10 mouse cellular contexts compared by ENCODE assay signal in the genomic region with DNA sequence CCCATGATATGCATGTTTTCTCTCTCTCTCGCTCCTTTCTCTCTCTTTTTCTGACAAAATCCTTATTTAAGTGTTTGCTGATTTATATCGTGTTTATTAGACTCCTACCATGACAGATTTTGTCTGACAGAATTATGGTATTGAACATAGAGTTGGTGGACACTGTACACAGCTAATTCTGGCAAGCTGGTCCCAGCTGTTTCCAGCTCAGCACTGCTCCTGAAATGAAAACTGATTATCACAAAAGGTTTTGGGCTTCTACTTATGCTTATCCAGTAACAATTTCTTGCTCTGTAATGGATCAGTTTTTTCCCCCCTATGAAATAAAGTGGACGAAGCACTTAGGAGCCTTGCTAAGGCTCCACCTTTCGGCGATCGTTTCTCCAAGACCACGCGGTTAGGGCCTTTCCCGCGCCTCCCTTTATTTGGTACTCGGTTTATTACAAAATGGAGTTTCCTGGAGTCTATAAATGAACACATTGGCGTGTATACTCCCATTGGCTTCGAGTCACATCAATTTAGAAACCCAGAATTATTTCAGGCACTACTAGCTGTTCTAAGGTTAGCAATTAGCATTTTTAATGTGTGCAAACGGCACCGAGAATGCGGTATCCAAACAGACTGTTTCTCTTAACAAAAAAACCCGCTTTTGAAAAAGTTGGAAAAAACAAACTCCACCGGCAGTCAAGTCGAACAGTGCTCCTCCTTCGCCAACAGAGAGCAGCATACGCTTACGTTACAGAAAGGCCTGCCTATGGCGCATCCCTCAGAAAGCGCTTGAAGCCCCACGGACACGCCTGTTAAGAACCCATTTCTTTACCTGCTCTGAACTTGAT.
DNase-seq lines count a peak whose midpoint lies in the region; ATAC-seq lines count a peak whose summit lies in the region.
"Had no signal": no experiment of that assay in that cellular context is flagged by ENCODE, and none has a peak within 500 bp of the region (broad histone marks: within the 10 kb centered on the region; RNA-seq: fewer than 3 reads in every experiment).

No protein-coding gene starts in this region.

- H3K27me3 ChIP-seq in liver, embryonic 11.5 days (replicated peaks; ENCODE audit: control insufficient read depth, insufficient read depth, low read length): no peaks in the 10 kb centered on the region
- H3K27me3 ChIP-seq in neural tube, embryonic 14.5 days (ENCODE audit: control insufficient read depth, insufficient read depth, low read length): no peaks in the 10 kb centered on the region

- H3K9me3 ChIP-seq in liver, embryonic 11.5 days (ENCODE audit: control insufficient read depth, low read length): no peaks in the 10 kb centered on the region
- H3K9me3 ChIP-seq in neural tube, embryonic 14.5 days (ENCODE audit: control insufficient read depth, low read length): no peaks in the 10 kb centered on the region

- no peak overlapping the region for H3K9ac ChIP-seq in liver, embryonic 11.5 days (ENCODE audit: low read depth, low read length)
- H3K9ac ChIP-seq in neural tube, embryonic 14.5 days (replicated peaks; ENCODE audit: low read depth, low read length): no peak overlapping the region

- no peak for ATAC-seq in liver, embryonic 11.5 days (replicated peaks; ENCODE audit: low FRiP score)
- peak; percentile 91 for ATAC-seq in neural tube, embryonic 14.5 days (ENCODE audit: low read depth)

- H3K36me3 ChIP-seq in liver, embryonic 11.5 days (ENCODE audit: control insufficient read depth, insufficient read depth, low read length): no peaks in the 10 kb centered on the region
- no peaks in the 10 kb centered on the region for H3K36me3 ChIP-seq in neural tube, embryonic 14.5 days (ENCODE audit: control insufficient read depth, insufficient read depth, low read length)
- H3K36me3 ChIP-seq: G1E had no signal

- H3K4me2 ChIP-seq in liver, embryonic 11.5 days: peak overlapping the region; percentile 26
- peak overlapping the region; percentile 3; the same call in 1 of the 2 replicates for H3K4me2 ChIP-seq in neural tube, embryonic 14.5 days (ENCODE audit: low read depth, low read length)

- H3K4me3 ChIP-seq in liver, embryonic 11.5 days (ENCODE audit: low read depth, low read length): no peak overlapping the region
- no peak overlapping the region for H3K4me3 ChIP-seq in neural tube, embryonic 14.5 days (ENCODE audit: low read depth, low read length)

- DNase-seq in cerebellum, postnatal 14 days: peak; percentile 61 to 68
- no peak for DNase-seq in cerebellum, adult 11 months
- DNase-seq in cerebellum, postnatal 36 days: peak; percentile 9 to 17
- DNase-seq in gastrocnemius, postnatal 10 days: peak; percentile 15
- DNase-seq in kidney, postnatal 10 days: peak; percentile 60
- DNase-seq in liver, embryonic 11.5 days (ENCODE audit: low spot score): peak; percentile 39
- DNase-seq in spleen, adult 18-20 months: no peak

- no peak overlapping the region for H3K27ac ChIP-seq in liver, embryonic 11.5 days (ENCODE audit: low read depth, low read length)
- H3K27ac ChIP-seq in neural tube, embryonic 14.5 days (ENCODE audit: low read depth, low read length): no peak overlapping the region
- H3K27ac ChIP-seq: macrophage had no signal

- no peaks in the 10 kb centered on the region for H3K4me1 ChIP-seq in liver, embryonic 11.5 days (replicated peaks; ENCODE audit: control insufficient read depth, insufficient read depth, low read length)
- H3K4me1 ChIP-seq in neural tube, embryonic 14.5 days (ENCODE audit: control insufficient read depth, insufficient read depth, low read length): no peaks in the 10 kb centered on the region

- WGBS in liver, embryonic 11.5 days: 42% methylated on average over 26 of the region's 26 CpGs
- 27% methylated on average over 26 of the region's 26 CpGs for WGBS in neural tube, embryonic 14.5 days

Comparison
In these comparisons a context has a peak if more than half of its experiments do, and no peak if none do; other contexts are left out.
1. DNase-seq: peak in cerebellum, postnatal 14 days (2 of 2), cerebellum, postnatal 36 days (2 of 2), gastrocnemius, postnatal 10 days (single experiment), kidney, postnatal 10 days (single experiment) and liver, embryonic 11.5 days (single experiment); none in cerebellum, adult 11 months (single experiment) and spleen, adult 18-20 months (0 of 2).